Mouse (Mus musculus): ENCODE results near the gene Shisal1. TPM values are rescaled to one million over a fixed set of nuclear protein-coding genes. Genes with fewer than 3 reads are reported as not detected.
A peak's percentile ranks its signal among the peaks of the same experiment; 100 is the strongest.

Shisal1 gene
- polyA plus RNA-seq (2012; rRNA removed): 6.5 and 8.7 TPM in 2 replicates

GRCm38 (mm10) chr15:84446997-84447396 lies at the start of gene Shisal1:
Gene Shisal1, minus strand, starts transcription at chr15:84447097.
- WGBS: 19% methylated on average over 9 of the region's 9 CpGs
- DNase-seq (ENCODE audit: low read depth, low spot score): no peak

GRCm38 (mm10) chr15:84490486-84490885 lies 43.6 kb upstream of the Shisal1 start:
- WGBS: 51% methylated on average over 7 of the region's 7 CpGs
- no peak for DNase-seq (ENCODE audit: low read depth, low spot score)

GRCm38 (mm10) chr15:84484255-84484654 lies 37.4 kb upstream of the Shisal1 start:
- WGBS: 71% methylated on average over 4 of the region's 4 CpGs
- DNase-seq (ENCODE audit: low read depth, low spot score): no peak

GRCm38 (mm10) chr15:84483622-84484021 lies 36.7 kb upstream of the Shisal1 start:
- 32% methylated on average over 5 of the region's 5 CpGs for WGBS
- DNase-seq (ENCODE audit: low read depth, low spot score): no peak

GRCm38 (mm10) chr15:84481259-84481877 lies 34.5 kb upstream of the Shisal1 start:
- DNase-seq (ENCODE audit: low read depth, low spot score): no peak
- 65% methylated on average over 13 of the region's 13 CpGs for WGBS

- 60% methylated on average over 8 of the region's 8 CpGs for WGBS
- DNase-seq (ENCODE audit: low read depth, low spot score): no peak
These were observed 22.5 kb upstream of the Shisal1 start for GRCm38 (mm10) chr15:84469391-84469790.

GRCm38 (mm10) chr15:84467761-84468160 lies 20.9 kb upstream of the Shisal1 start:
- no peak for DNase-seq (ENCODE audit: low read depth, low spot score)
- 70% methylated on average over 5 of the region's 5 CpGs for WGBS

DNA sequence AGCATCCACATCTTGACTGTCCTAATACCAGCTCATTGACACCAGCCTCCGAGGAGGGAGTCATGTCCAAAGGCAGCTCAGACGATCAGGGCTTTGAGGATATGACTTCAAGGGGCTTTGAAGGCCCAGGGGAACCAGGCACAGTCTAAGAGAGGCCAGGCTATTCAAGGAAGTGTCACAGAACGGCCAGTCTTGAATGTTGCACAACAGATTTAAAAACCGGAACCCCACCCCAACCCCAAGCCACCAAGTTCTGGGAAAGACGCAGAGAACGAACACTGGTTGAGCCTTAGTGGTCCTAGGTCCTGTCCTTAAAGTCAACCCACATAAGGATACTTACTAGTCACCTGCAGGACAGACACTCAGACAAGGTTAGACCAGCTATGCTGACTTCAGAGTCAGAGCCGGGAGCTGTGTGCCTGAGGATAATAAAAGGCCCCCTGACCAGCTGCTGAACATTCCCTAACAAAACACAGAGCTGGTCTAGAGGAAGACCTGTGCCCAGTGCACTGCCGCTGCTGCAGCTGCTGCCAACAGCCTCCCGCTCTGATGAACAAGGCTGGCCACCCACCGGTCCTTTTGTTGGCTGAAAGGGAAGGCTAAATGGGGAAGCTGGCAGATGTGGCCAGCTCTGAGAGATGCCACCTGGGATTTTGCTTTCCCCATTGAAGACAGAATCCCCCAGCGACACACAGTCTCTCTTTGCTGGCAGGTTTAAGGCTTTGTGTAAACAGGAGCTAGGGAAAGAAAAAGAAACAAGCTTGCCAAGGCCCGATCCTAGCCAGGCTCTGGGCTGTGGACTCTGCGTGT lies 19.8 kb upstream of the Shisal1 start:
- peak; percentile 13 for DNase-seq (ENCODE audit: low read depth, low spot score)

DNA sequence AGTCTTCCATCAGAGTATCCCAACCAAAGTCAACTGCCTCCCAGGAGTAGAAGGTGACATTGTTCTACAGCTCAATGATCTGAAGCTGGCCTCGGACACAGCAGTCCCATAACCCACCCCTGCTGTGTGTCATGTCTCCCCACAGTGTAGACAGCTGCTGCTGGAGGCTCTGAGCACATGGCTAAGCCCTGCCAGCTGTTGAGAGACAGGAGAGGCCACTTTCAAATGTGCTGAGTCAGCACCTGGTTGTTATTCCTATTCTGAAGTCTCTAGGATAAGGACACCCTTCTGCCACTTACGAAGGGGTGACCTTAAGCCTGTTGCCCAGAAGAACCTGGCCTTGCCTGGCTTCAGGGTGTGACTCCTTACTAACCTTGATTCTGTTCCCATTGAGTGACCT lies 14.5 kb upstream of the Shisal1 start:
- WGBS: 72% methylated on average over 2 of the region's 2 CpGs
- DNase-seq (ENCODE audit: low read depth, low spot score): no peak

More for the DNA sequence above, 19.8 kb upstream of the Shisal1 start:
- WGBS: 25% methylated on average over 13 of the region's 13 CpGs

DNA sequence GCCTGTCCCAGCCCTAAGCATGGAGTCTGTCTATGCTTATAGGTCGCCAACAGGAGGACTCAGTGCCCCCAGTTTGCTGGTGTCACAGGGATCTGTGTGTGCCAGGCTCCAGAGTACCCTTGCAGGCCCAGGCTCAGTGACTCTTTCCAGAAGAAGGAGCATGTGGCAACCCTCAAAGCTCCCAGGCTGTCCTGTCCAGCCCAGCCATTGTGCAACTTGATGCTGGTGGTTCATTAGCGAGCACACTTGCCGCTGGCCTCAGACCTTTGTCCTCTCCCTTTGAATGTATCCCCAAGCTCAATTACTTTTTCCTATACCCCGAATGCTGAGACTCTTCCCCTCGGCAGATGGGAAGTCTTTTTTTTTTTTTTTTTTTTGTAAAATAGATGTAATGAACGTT lies 12.1 kb upstream of the Shisal1 start:
- 69% methylated on average over 6 of the region's 6 CpGs for WGBS
- no peak for DNase-seq (ENCODE audit: low read depth, low spot score)

DNA sequence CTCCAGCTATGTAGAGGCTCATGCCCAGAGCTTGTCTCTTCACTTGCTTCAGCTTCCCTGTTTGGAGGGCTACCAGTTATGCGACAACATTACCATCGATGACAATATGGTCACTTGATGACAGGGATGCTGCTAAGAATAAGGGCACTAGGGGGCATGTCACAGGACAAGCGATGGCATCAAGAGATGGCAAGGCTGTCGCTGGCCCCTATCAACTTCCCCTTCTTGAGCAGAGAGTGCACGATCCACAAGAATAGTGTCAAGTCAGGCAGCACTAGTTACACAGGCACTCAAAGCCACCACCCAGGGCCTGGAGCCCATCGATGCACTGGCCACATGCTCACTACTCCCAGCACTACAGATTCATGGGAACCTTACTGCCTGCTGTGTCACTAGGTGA lies 8.4 kb upstream of the Shisal1 start:
- WGBS: 91% methylated on average over 6 of the region's 6 CpGs
- no peak for DNase-seq (ENCODE audit: low read depth, low spot score)

GRCm38 (mm10) chr15:84453091-84453490 lies 6.2 kb upstream of the Shisal1 start:
- no peak for DNase-seq (ENCODE audit: low read depth, low spot score)
- WGBS: 89% methylated on average over 2 of the region's 2 CpGs

DNA sequence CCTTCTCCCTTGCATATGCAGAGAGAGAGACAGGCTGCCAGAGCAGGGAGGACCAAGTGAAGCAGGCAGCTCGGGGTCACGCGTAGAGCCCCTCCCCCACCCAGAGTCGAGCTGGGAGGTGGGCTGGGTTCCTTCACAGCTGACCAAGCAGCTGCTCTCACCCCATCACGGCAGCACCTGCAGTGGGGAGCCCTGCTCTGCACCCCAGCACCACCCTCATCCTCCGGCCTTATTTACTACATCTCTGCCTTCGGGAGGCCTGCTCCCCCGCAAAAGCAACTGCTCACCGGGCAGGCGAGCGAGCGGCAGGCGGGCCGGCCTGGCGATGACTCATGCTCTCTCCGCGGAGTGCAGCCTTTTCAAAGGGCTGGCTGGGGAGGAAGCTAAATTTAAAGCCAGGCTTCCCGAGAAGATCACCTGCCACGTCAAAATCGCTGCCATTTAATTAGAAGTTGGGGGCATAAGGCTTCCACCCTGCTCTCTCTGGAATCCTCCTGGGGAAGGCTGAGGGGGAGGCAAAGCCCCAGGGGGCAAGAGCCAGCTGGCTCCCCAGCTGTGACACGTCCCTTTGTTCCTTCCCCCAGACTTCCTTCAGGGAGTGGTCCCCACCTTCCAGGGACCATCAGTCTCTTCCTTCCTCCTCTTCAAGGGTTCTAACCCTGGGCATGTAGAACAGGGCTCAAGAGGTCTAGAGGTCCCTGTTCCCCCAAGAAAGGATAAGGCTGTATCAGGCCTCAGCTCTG lies 3.7 kb upstream of the Shisal1 start:
- DNase-seq (ENCODE audit: low read depth, low spot score): no peak
- WGBS: 4% methylated on average over 21 of the region's 21 CpGs

DNA sequence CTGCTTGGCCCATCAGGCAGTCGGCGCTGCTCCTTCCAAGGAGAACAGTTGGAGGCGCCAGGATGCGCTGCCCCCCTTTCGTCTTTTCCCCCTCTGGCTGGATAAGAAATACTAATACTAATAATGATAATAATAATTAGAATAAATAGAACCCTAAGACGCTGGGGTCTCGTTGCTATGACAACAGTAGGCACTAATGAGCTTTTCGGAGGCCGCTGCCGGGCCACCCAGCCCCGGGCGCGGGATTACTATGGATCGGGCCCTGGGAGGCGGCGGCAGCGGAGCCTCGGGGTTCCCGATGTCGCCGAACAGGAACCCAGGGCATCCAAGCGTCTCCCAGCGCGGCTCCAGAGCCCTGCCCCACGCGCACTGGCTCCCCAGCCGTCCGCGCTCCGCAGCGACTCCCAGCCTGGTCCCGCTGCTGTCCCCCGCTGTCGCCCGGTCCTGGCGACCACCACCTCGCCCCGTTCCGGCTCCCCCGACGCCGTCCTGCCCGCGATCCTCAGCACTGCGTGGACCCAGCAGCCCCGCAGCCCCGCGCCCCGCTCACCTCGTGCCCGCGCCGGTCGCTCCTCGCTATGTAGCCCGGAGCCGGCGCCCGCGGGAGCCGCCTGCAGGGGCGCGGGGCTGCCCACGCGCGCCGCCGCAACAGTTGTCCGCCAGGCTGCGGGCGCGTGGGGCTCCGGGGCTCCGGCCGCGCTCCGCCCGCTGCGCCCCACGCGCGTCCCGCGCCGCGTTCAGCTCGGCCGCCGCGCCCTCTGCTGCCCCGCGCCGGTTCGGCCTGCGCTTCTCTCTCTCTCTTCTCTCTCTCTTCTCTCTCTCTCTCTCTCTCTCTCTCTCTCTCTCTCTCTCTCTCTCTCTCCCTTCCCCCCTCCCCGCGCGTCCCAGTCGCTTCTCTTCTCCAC lies 833 bp downstream of the Shisal1 start:
- 4% methylated on average over 98 of the region's 99 CpGs for WGBS

DNA sequence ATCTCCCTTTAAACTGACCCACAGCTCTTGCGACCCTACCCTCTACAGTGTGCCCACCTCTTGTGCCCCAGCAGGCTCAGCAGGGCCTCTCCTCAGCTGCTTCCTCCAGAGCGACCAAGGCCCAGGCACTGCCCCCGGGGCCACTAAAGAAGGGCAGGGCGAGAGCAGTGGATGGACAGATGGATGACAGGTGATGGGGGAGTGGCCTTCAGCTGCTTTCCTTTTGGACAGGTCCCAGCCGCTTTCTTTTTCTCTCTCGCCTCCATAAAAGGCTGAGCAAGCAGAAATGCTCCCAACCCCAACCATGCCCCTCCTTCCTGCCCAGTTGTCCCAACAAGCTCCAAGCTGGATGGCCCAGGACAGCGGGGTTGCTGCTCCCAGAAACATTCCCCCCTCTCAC lies 2.7 kb downstream of the Shisal1 start:
- DNase-seq (ENCODE audit: low read depth, low spot score): peak; percentile 10
- 17% methylated on average over 7 of the region's 7 CpGs for WGBS

More for the DNA sequence above, 833 bp downstream of the Shisal1 start:
- DNase-seq (ENCODE audit: low read depth, low spot score): no peak

GRCm38 (mm10) chr15:84443631-84444030 lies 3.3 kb downstream of the Shisal1 start:
- no peak for DNase-seq (ENCODE audit: low read depth, low spot score)
- WGBS: 65% methylated on average over 10 of the region's 10 CpGs

GRCm38 (mm10) chr15:84441682-84442315 lies 5.1 kb downstream of the Shisal1 start:
- no peak for DNase-seq (ENCODE audit: low read depth, low spot score)
- 65% methylated on average over 14 of the region's 14 CpGs for WGBS

GRCm38 (mm10) chr15:84440820-84441219 lies 6.1 kb downstream of the Shisal1 start:
- WGBS: 29% methylated on average over 3 of the region's 3 CpGs
- no peak for DNase-seq (ENCODE audit: low read depth, low spot score)

DNA sequence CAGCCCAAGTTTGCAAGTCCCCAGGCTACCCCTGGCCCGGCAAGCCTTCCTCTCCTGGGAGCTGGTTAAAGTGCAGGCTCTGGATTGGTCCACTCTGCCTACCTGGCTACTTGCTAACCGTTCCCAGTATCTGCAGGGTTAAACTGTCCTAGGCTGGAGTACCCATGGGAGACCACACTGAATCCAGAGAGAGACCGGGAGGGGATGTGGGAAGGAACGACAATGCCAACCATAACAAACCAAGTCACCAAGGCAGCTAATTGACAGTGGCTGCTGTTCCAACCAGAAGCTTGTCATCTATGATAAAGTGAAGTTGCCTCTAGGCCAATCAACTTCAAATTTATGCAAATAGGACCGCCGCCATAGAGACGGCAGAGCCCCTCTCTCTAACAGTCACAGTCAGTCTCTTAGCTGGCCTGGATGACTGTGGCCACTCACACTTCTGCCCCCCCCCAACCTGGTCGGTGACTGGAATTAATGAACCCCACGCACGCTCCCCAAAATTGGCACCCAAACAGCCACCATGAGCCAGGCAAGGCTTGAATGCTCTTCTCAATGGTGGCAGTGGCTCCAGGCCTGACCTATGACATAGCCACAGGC lies 13.2 kb downstream of the Shisal1 start:
- 82% methylated on average over 10 of the region's 10 CpGs for WGBS
- DNase-seq (ENCODE audit: low read depth, low spot score): no peak

Data from large intestine, adult 2 months (tissue).